Mouse (Mus musculus): Measurements from ENCODE around the gene Nap1l4. TPM values are rescaled to one million over a fixed set of nuclear protein-coding genes. Genes with fewer than 3 reads are reported as not detected.
"Not testable (repeated sequence)": the region's sequence is repeated elsewhere in the genome, so short reads cannot be mapped to it uniquely, and the experiment has no call there.

Nap1l4 gene
- polyA plus RNA-seq, 1 experiment from 2014 or later, result 310 TPM

DNA sequence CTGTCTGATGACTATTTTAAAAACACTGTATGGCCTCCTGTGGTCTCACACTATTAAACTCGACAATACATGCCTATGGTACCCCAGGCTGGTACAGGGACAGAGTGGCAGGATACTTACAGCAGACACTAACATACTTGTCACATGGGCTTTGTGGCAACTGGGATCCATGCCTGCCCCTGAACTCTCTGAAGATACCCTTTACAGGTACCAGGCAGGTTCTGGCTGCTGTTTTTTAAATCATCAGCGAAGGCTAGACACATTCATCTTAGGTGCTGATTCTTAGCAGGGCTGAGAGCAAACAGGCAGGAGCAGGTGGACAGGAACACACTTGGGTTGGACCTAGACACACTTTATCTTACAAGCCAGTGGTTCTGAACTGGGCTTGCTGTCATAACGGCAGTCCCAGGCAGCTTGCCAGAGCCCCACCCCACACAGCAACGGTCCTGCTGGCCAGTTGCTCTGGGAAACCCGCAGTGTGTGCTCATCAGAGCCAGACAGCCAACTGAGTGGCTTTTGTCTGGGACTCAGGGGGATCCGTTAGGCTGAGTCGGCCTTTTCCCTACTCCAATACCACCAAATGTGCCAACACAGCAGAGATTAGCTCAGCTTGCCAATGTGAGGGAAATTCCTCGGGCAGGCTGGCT lies 8.2 kb upstream of the Nap1l4 start:
- H3K4me3 ChIP-seq, result no peak overlapping the region
- ATAC-seq (ENCODE audit: insufficient number of reproducible peaks, insufficient read depth, low FRiP score, low TSS enrichment), result no peak
- H3K4me2 ChIP-seq (replicated peaks), result no peak overlapping the region
- H3K36me3 ChIP-seq, result peaks cover 53% of the 10 kb centered on the region
- 86% methylated on average over 8 of the region's 8 CpGs for WGBS
- no peak overlapping the region for H3K9ac ChIP-seq
- H3K4me1 ChIP-seq, result no peaks in the 10 kb centered on the region
- no peaks in the 10 kb centered on the region for H3K27me3 ChIP-seq
- H3K9me3 ChIP-seq, result no peaks in the 10 kb centered on the region
- no peak overlapping the region for H3K27ac ChIP-seq

DNA sequence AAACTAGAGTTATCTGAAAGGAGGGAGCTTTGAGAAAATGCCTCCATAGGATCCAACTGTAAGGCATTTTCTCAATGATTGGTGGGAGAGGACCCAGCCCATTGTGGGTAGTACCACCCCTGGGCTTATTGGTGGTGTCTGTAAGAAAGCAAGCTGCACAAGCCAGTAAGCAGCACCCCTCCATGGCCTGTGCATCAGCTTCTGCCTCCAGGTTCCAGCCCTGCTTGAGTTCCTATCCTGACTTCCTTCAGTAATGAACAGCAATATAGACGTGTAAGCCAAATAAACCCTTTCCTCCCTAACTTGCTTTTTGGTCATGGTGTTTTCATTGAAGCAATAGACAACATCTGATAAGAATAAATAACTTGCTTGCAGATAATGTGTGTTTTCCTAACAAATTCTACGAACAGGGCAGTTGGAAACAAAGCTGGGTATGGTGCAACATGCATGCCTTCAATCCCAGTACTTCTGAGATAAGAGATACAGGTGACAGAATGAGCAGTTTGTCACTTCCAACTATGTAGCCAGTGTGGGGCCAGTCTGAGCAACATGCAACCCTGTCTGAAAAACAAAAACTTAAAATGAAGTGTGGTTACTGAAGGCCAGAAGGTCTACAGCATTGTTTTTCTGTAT lies 798 bp upstream of the Nap1l4 start:
- H3K27me3 ChIP-seq, result no peaks in the 10 kb centered on the region
- 29% methylated on average over 2 of the region's 2 CpGs for WGBS
- no peaks in the 10 kb centered on the region for H3K36me3 ChIP-seq
- peak overlapping the region; percentile 91 for H3K27ac ChIP-seq
- peak overlapping the region; percentile 81 for H3K4me2 ChIP-seq (replicated peaks)
- peak overlapping the region; percentile 71 for H3K9ac ChIP-seq
- peak; percentile 10; the same call in 1 of the 2 replicates for ATAC-seq (ENCODE audit: insufficient number of reproducible peaks, insufficient read depth, low FRiP score, low TSS enrichment)
- H3K4me1 ChIP-seq, result peaks cover 29% of the 10 kb centered on the region
- H3K9me3 ChIP-seq, result no peaks in the 10 kb centered on the region
- peak overlapping the region; percentile 90 for H3K4me3 ChIP-seq

- Histone ChIP-seq H3K9ac (peak overlapping the region; percentile 80), H3K4me3 (peak overlapping the region; percentile 90), H3K9me3 (no peaks in the 10 kb centered on the region), H3K4me2 (replicated peaks) (peak overlapping the region; percentile 81), H3K4me1 (peaks cover 35% of the 10 kb centered on the region), H3K36me3 (no peaks in the 10 kb centered on the region), H3K27me3 (no peaks in the 10 kb centered on the region), H3K27ac (peak overlapping the region; percentile 87)
- under 1% methylated on average over 42 of the region's 63 CpGs for WGBS
- peak; percentile 76 for ATAC-seq (ENCODE audit: insufficient number of reproducible peaks, insufficient read depth, low FRiP score, low TSS enrichment)
Observed at GRCm38 (mm10) chr7:143548231-143548961, 510 bp downstream of the Nap1l4 start.

DNA sequence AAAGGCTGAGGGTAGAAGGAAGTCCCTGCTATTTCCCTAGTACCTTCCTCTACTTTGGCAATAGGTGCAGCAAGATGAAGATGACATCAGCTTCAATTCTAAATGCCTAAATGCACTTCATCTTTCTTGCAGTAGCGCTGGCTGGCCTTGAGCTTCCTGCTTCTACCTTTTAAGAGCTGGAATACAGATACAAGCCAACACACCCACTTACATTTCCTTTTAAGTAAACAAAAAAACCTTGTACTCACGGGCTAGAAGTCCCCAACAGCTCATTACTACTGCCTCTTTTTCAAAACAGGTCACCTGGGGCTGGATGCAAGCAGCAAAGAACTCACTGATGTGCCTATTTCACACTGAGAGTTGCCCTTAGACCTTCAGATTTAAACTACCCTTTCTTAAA lies 2.4 kb downstream of the Nap1l4 start:
- WGBS, result 66% methylated on average over 2 of the region's 2 CpGs
- Histone ChIP-seq H3K9ac (no peak overlapping the region), H3K27me3 (no peaks in the 10 kb centered on the region), H3K36me3 (no peaks in the 10 kb centered on the region), H3K27ac (no peak overlapping the region), H3K4me1 (peaks cover 40% of the 10 kb centered on the region), H3K4me2 (replicated peaks) (no peak overlapping the region), H3K9me3 (no peaks in the 10 kb centered on the region), H3K4me3 (no peak overlapping the region)
- ATAC-seq (ENCODE audit: insufficient number of reproducible peaks, insufficient read depth, low FRiP score, low TSS enrichment), result no peak

DNA sequence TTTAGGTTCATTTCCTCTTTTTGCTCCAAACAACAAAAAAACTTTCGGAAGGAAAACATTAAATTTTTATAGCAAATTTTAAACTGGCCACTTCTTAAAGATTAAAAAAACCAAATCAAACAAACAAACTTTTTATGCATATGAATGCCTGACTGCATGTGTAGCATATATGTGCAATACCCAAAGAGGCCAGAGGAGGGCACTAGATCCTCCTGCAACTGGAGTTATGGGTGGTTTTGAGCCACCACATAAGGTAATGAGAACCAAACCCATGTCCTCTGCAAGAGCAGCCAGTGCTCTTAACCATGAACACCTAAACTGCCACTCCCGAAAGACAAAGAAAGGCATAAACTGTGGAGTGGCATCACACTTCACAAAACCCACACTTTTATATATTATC lies 4.5 kb downstream of the Nap1l4 start:
- no peak overlapping the region for H3K27ac ChIP-seq
- peaks cover 9% of the 10 kb centered on the region for H3K36me3 ChIP-seq
- H3K4me2 ChIP-seq (replicated peaks), result no peak overlapping the region
- no peak for ATAC-seq (ENCODE audit: insufficient number of reproducible peaks, insufficient read depth, low FRiP score, low TSS enrichment)
- H3K4me1 ChIP-seq, result peaks cover 34% of the 10 kb centered on the region
- 89% methylated on average over 2 of the region's 2 CpGs for WGBS
- H3K9me3 ChIP-seq, result no peaks in the 10 kb centered on the region
- H3K4me3 ChIP-seq, result no peak overlapping the region
- no peak overlapping the region for H3K9ac ChIP-seq
- H3K27me3 ChIP-seq, result no peaks in the 10 kb centered on the region

- no peak for ATAC-seq (ENCODE audit: insufficient number of reproducible peaks, insufficient read depth, low FRiP score, low TSS enrichment)
Observed at GRCm38 (mm10) chr7:143538671-143539070, 10.2 kb downstream of the Nap1l4 start.

GRCm38 (mm10) chr7:143538229-143538628 lies 10.7 kb downstream of the Nap1l4 start:
- ATAC-seq (ENCODE audit: insufficient number of reproducible peaks, insufficient read depth, low FRiP score, low TSS enrichment), result not testable (repeated sequence)
- WGBS, result 88% methylated on average over 6 of the region's 6 CpGs

More at GRCm38 (mm10) chr7:143538671-143539070, 10.2 kb downstream of the Nap1l4 start:
- Histone ChIP-seq H3K27ac (no peak overlapping the region), H3K9me3 (no peaks in the 10 kb centered on the region), H3K27me3 (no peaks in the 10 kb centered on the region), H3K4me3 (no peak overlapping the region), H3K4me1 (peaks cover 8% of the 10 kb centered on the region; the same call in 1 of the 2 replicates), H3K36me3 (peaks cover 58% of the 10 kb centered on the region), H3K4me2 (replicated peaks) (no peak overlapping the region), H3K9ac (no peak overlapping the region)
- 59% methylated on average over 1 of the region's 1 CpGs for WGBS

GRCm38 (mm10) chr7:143536251-143536650 lies 12.7 kb downstream of the Nap1l4 start:
- peaks cover 81% of the 10 kb centered on the region for H3K36me3 ChIP-seq
- H3K27me3 ChIP-seq, result no peaks in the 10 kb centered on the region
- H3K4me2 ChIP-seq (replicated peaks), result no peak overlapping the region
- no peak overlapping the region for H3K27ac ChIP-seq
- H3K9ac ChIP-seq, result no peak overlapping the region
- H3K9me3 ChIP-seq, result no peaks in the 10 kb centered on the region
- no peak overlapping the region for H3K4me3 ChIP-seq
- no peak for ATAC-seq (ENCODE audit: insufficient number of reproducible peaks, insufficient read depth, low FRiP score, low TSS enrichment)
- WGBS, result 82% methylated on average over 3 of the region's 3 CpGs
- no peaks in the 10 kb centered on the region for H3K4me1 ChIP-seq

More at GRCm38 (mm10) chr7:143538229-143538628, 10.7 kb downstream of the Nap1l4 start:
- H3K9ac ChIP-seq; H3K9me3 ChIP-seq; H3K27ac ChIP-seq; H3K4me3 ChIP-seq; H3K4me2 ChIP-seq (replicated peaks); H3K27me3 ChIP-seq; H3K4me1 ChIP-seq: not testable (repeated sequence)
- H3K36me3 ChIP-seq, result peaks cover 63% of the 10 kb centered on the region

DNA sequence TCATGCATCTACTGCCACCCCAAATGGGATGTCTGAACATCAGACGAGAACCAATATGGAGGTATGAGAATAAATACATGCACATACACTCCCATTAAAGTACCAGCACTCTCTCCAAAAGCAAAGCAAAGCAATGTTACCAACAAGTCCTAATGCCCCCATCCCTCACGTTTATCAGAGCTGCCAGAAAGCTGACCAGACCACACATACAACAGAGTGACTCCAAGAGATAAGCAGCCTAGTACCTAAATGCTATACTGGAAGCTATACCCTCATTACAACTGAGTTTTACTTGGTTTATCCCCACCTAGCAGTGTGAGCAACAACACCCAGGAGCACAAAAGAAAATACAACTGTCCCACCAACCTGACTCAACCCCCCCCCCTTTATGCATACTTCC lies 15.6 kb downstream of the Nap1l4 start:
- no peaks in the 10 kb centered on the region for H3K9me3 ChIP-seq
- H3K9ac ChIP-seq, result no peak overlapping the region
- no peak overlapping the region for H3K4me3 ChIP-seq
- H3K27me3 ChIP-seq, result no peaks in the 10 kb centered on the region
- no peaks in the 10 kb centered on the region for H3K4me1 ChIP-seq
- H3K36me3 ChIP-seq, result peaks cover 97% of the 10 kb centered on the region
- no peak overlapping the region for H3K27ac ChIP-seq
- WGBS, result 92% methylated on average over 2 of the region's 2 CpGs
- ATAC-seq (ENCODE audit: insufficient number of reproducible peaks, insufficient read depth, low FRiP score, low TSS enrichment), result no peak
- H3K4me2 ChIP-seq (replicated peaks), result no peak overlapping the region

DNA sequence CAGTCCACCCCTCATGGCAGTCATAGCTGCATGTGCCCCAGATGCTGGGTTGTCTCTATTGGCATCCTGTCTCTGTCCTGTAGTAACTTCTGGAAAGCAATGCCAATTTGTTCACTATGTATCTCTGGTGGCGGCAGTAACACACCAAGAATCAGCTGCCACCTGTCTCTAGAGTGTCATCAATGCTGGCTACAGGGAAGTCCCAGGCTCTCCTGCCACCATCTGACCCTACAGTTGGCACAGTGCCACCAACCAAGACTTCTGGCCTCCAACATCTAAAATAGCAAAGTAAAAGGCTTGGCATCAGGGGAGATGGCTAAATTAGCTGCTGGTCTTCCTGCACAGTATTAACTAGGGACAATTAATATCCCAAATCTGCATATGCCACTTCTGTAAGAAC lies 16.5 kb downstream of the Nap1l4 start:
- no peak for ATAC-seq (ENCODE audit: insufficient number of reproducible peaks, insufficient read depth, low FRiP score, low TSS enrichment)
- Histone ChIP-seq H3K27me3 (no peaks in the 10 kb centered on the region), H3K36me3 (peaks cover 97% of the 10 kb centered on the region)

DNA sequence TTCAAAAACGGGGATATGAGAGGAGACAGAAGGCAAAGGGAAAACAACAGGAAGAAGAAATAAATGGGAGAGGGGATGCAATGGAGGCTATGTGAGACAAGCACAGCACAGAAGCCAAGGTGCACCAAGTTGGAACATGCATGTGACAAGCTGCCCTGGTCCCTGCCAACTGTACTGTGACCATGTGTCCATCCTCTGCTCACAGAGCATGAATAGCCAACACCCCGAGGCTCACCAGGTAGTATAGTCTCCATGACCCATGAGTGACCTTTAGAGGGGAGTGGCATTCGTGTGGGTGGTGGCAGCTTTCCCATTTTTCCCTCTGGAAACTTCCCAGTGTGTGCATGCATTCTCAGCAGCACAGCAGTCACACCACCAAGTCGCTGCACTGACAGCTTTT lies 29.6 kb downstream of the Nap1l4 start:
- no peak for ATAC-seq (ENCODE audit: insufficient number of reproducible peaks, insufficient read depth, low FRiP score, low TSS enrichment)
- H3K27me3 ChIP-seq, result no peaks in the 10 kb centered on the region
- WGBS, result 86% methylated on average over 4 of the region's 4 CpGs

More for the DNA sequence above, 16.5 kb downstream of the Nap1l4 start:
- Histone ChIP-seq H3K4me3 (no peak overlapping the region), H3K4me2 (replicated peaks) (no peak overlapping the region), H3K9me3 (no peaks in the 10 kb centered on the region), H3K4me1 (no peaks in the 10 kb centered on the region), H3K27ac (no peak overlapping the region), H3K9ac (no peak overlapping the region)
- 95% methylated on average over 1 of the region's 1 CpGs for WGBS

DNA sequence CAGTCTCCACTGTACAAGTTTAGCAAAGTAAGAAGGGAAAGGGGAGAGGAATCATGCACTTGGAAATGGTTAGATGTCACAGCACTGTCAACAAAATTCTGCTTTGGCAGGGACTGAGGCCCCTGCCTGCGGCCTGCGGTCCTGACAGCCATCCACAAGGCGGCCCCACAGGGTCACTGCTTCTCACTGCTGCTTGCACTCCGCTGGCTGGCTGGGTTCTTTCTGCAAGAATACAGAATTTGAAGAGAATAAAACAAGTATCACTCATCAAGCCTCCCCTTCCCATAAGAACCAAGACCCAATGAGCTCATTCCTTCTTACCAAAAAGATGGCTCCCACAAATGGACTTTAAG lies 34.5 kb downstream of the Nap1l4 start:
- 93% methylated on average over 4 of the region's 4 CpGs for WGBS
- H3K36me3 ChIP-seq, result peaks cover 70% of the 10 kb centered on the region

More for the DNA sequence above, 29.6 kb downstream of the Nap1l4 start:
- Histone ChIP-seq H3K4me1 (no peaks in the 10 kb centered on the region), H3K9me3 (no peaks in the 10 kb centered on the region), H3K36me3 (peaks cover 95% of the 10 kb centered on the region), H3K27ac (no peak overlapping the region), H3K4me2 (replicated peaks) (no peak overlapping the region), H3K9ac (no peak overlapping the region), H3K4me3 (no peak overlapping the region)

More for the DNA sequence above, 34.5 kb downstream of the Nap1l4 start:
- H3K4me3 ChIP-seq, result no peak overlapping the region
- H3K27me3 ChIP-seq, result 0 out of 2 replicates have a peak, but pooled peaks cover 4% of the 10 kb centered on the region
- H3K27ac ChIP-seq, result no peak overlapping the region
- ATAC-seq (ENCODE audit: insufficient number of reproducible peaks, insufficient read depth, low FRiP score, low TSS enrichment), result no peak
- no peaks in the 10 kb centered on the region for H3K9me3 ChIP-seq
- no peak overlapping the region for H3K9ac ChIP-seq
- no peaks in the 10 kb centered on the region for H3K4me1 ChIP-seq
- H3K4me2 ChIP-seq (replicated peaks), result no peak overlapping the region
